Mouse (Mus musculus) MEL (cell line): ENCODE measurements around the gene Sgsm1.

Experiments used
- EP300 ChIP-seq, 2 experiments: IDR thresholded peaks; 2 replicates each; pipeline ENCODE4 v1.6.1; 2011; ENCODE audit warnings: improper control_type of control experiment in 2 of 2, low read length in 2 of 2, low read depth in 1 of 2, mild to moderate bottlenecking in 1 of 2
- ETS1 ChIP-seq: IDR thresholded peaks from 2 replicates; pipeline ENCODE4 v1.6.1; 2012; ENCODE audit warnings: low read depth, mild to moderate bottlenecking, inconsistent platforms, low read length, improper control_type of control experiment, moderate library complexity
- MYC ChIP-seq: IDR thresholded peaks from 2 replicates; pipeline ENCODE4 v1.6.1; 2011; ENCODE audit warnings: low read depth, mild to moderate bottlenecking, low read length, improper control_type of control experiment, moderate library complexity
- POLR2A ChIP-seq, 2 experiments: IDR thresholded peaks; 2 replicates each; pipeline ENCODE4 v1.6.1; 2011 to 2012; ENCODE audit warnings: low read length in 2 of 2, mild to moderate bottlenecking in 2 of 2, control low read depth in 1 of 2, improper control_type of control experiment in 1 of 2, low read depth in 1 of 2, moderate library complexity in 1 of 2; ENCODE audit not compliant: control insufficient read depth in 1 of 2, insufficient read depth in 1 of 2, poor library complexity in 1 of 2
- POLR2AphosphoS2 ChIP-seq: IDR thresholded peaks from 2 replicates; pipeline ENCODE4 v1.6.1; 2011; ENCODE audit warnings: low read length, improper control_type of control experiment
- RAD21 ChIP-seq: IDR thresholded peaks from 2 replicates; pipeline ENCODE4 v1.6.1; 2011; ENCODE audit warnings: mild to moderate bottlenecking, low read depth, low read length, improper control_type of control experiment

- TF ChIP-seq POLR2A (IDR thresholded peaks at IDR 0.05; ENCODE audit: control insufficient read depth in 1 of 2, insufficient read depth in 1 of 2, low read depth in 1 of 2, low read length in 2 of 2, poor library complexity in 1 of 2), result no peak
- TF ChIP-seq EP300 (IDR thresholded peaks at IDR 0.05; ENCODE audit: low read depth in 1 of 2, low read length in 2 of 2), result no peak
- no peak for TF ChIP-seq MYC
- no peak for TF ChIP-seq ETS1
- TF ChIP-seq POLR2AphosphoS2, result no peak
- no peak for TF ChIP-seq RAD21
These were observed 25.1 kb upstream of the Sgsm1 start for GRCm38 (mm10) chr5:113335732-113336131.
